Mouse (Mus musculus) liver, postnatal 0 days (tissue): ENCODE results near the gene Uck2.

Experiments used
- CTCF ChIP-seq: sonication (generic); IDR thresholded peaks from 2 replicates; pipeline ENCODE4 v1.5.1; 2016; ENCODE audit warnings: antibody characterized with exemption, low read depth
- EP300 ChIP-seq: IDR thresholded peaks from 2 replicates; pipeline ENCODE4 v1.6.1; 2016; ENCODE audit warnings: antibody characterized with exemption, low read depth, mild to moderate bottlenecking

GRCm38 (mm10) chr1:167246275-167246674 is 38.8 kb downstream of the Uck2 start:
- TF ChIP-seq EP300 (no peak), CTCF (no peak)
